Mouse (Mus musculus) liver, adult 2 months (tissue): Measurements from ENCODE around the gene Ints13. TPM values are rescaled to one million over a fixed set of nuclear protein-coding genes. Genes with fewer than 3 reads are reported as not detected.

Source experiments
- DNase-seq: peaks from one replicate; pipeline ENCODE4 v3.0.0-alpha.2; 2011; ENCODE audit warnings: low read depth, low spot score; ENCODE audit errors: extremely low read depth
- H3K27ac ChIP-seq: fragments of 200-500 bp; replicated peaks from 2 replicates; pipeline ENCODE4 v1.5.1; 2012; ENCODE audit warnings: low read depth, mild to moderate bottlenecking, control low read depth, inconsistent platforms, low read length; ENCODE audit not compliant: insufficient read depth
- H3K27me3 ChIP-seq: fragments of 200-500 bp; 2 replicates; pipeline ENCODE4 v1.6.1; 2012; ENCODE audit warnings: mild to moderate bottlenecking, moderate library complexity, low read length, inconsistent platforms; ENCODE audit not compliant: control insufficient read depth, insufficient read depth
- H3K36me3 ChIP-seq: fragments of 200-500 bp; 2 replicates; pipeline ENCODE4 v1.6.1; 2012; ENCODE audit warnings: low read length, inconsistent platforms; ENCODE audit not compliant: control insufficient read depth, insufficient read depth
- H3K4me1 ChIP-seq: fragments of 200-500 bp; 2 replicates; pipeline ENCODE4 v1.6.1; 2011; ENCODE audit warnings: low read length; ENCODE audit not compliant: control insufficient read depth, insufficient read depth
- H3K4me3 ChIP-seq: fragments of 200-500 bp; 2 replicates; pipeline ENCODE4 v1.5.1; 2011; ENCODE audit warnings: low read depth, mild to moderate bottlenecking, control low read depth, low read length, moderate library complexity; ENCODE audit not compliant: insufficient read depth
- H3K79me2 ChIP-seq: fragments of 200-500 bp; 2 replicates; pipeline ENCODE4 v1.6.1; 2012; ENCODE audit warnings: inconsistent platforms, mild to moderate bottlenecking, low read length, moderate library complexity; ENCODE audit not compliant: control insufficient read depth, insufficient read depth
- H3K9ac ChIP-seq: fragments of 200-500 bp; 2 replicates; pipeline ENCODE4 v1.6.1; 2012; ENCODE audit warnings: low read depth, mild to moderate bottlenecking, control low read depth, inconsistent platforms, low read length
- CTCF ChIP-seq: fragments of 200-500 bp; IDR thresholded peaks from 2 replicates; pipeline ENCODE4 v1.5.1; 2011; ENCODE audit warnings: low read depth, low read length, control low read depth
- POLR2A ChIP-seq: fragments of 200-500 bp; IDR thresholded peaks from 2 replicates; pipeline ENCODE4 v1.6.1; 2011; ENCODE audit warnings: low read length, control low read depth; ENCODE audit not compliant: insufficient read depth; ENCODE audit errors: extremely low read depth
- WGBS: fragments of 180-500 bp; shearing (Covaris S2); methylation state at CpG from one replicate; pipeline ENCODE4 v1.1.7; 2018; 5-methylcytosine and 5-hydroxymethylcytosine counted together
- polyA plus RNA-seq: library from polyadenylated mRNA; depleted of rRNA; stranded (reverse); fragments of >200 nt; gene quantifications from 2 replicates; pipeline ENCODE4 v1.2.3, GENCODE M21; 2012
- total RNA-seq: library from RNA; depleted of rRNA; stranded (reverse); fragments of >200 nt; gene quantifications from 2 replicates; pipeline ENCODE4 v1.2.3, GENCODE M21; 2014

The Ints13 gene
- total and polyA plus RNA-seq, 2 experiments = 5.6 to 26.2 TPM

DNA sequence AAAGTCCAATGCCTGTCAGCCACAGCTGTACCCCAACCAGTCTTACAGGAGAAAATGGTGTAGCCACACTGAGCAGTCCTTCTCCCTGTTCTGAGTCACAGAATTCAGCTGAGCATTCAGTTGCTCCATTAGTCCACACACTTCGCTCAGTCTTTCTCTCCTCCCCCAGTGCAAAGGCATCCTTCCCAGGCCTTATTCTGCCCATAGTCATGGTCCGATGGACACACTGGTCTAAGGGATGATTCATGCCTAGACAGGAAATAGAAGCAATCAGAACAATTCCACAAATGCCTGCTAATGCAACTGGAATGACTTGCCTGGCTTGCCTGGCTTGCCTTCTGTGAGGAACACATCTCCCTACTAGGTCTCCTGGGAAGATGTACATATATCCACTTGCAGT, 50.1 kb downstream of the Ints13 start:
- no peak overlapping the region for H3K9ac ChIP-seq
- 83% methylated on average over 2 of the region's 2 CpGs for WGBS
- no peak for DNase-seq
- no peaks in the 10 kb centered on the region for H3K79me2 ChIP-seq
- no peak for TF ChIP-seq CTCF
- no peak for TF ChIP-seq POLR2A
- H3K4me1 ChIP-seq = no peaks in the 10 kb centered on the region
- no peak overlapping the region for H3K4me3 ChIP-seq
- no peaks in the 10 kb centered on the region for H3K36me3 ChIP-seq
- no peak overlapping the region for H3K27ac ChIP-seq
- H3K27me3 ChIP-seq = no peaks in the 10 kb centered on the region

DNA sequence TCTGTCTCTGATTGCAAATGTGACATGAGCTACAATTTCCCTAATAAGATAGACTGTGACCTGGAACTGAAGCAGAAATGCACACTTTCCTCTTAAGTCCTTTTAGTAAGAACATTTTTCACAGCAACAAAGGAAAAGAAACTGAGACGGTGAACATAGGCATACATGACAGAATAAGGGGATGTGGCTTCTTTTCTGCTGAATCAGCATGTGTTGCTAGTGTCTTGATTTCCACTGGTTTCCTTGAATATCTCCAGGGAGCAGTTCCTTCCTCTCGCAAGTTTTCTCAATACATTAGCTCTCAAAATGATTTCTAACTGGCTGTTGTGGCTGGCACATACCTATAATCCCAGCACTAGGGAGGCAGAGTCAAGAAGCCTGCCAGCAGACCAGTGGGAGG, 52.1 kb downstream of the Ints13 start:
- no peaks in the 10 kb centered on the region for H3K4me1 ChIP-seq
- no peak overlapping the region for H3K4me3 ChIP-seq
- H3K36me3 ChIP-seq = no peaks in the 10 kb centered on the region
- H3K27me3 ChIP-seq = no peaks in the 10 kb centered on the region
- no peaks in the 10 kb centered on the region for H3K79me2 ChIP-seq
- H3K9ac ChIP-seq = no peak overlapping the region
- no peak for DNase-seq
- H3K27ac ChIP-seq = no peak overlapping the region
- no peak for TF ChIP-seq CTCF
- TF ChIP-seq POLR2A = no peak
- 86% methylated on average over 2 of the region's 2 CpGs for WGBS

DNA sequence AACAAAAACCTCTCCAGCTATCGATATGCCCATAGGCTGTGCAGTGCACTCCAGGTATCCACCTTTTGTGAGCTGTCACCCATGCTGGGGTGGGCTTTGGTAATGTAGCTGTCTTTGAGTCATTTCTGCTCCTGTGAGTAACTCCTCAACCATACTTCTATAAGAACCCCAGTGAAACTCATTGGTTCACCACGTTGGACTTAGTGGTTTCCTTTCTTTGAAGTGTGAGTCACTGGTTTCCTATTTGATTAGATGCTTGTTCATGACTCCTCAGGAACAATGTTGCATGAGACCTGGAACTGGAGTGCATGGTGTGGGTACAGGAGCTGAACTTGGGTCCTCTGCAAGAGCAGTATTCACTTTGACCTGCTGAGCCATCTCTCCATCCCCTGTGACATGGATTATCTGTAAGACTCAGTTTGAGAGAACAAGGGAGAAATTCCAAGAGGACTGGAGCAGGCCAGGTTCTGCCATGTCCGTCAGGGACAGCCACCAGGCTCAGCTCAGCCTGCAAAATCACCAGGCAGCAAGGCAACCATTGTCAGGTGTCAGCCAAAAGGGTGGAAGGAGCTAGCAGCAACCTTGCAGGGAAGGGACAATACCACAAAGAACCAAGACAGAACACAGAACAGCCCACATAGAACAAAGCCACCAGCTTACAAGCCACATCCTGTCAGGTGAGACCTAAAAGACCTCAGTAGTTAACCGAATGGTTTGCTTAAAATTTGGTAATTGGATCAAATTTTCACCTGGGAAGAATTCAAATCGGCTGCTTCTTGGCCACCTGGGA, 56.0 kb downstream of the Ints13 start:
- H3K9ac ChIP-seq = no peak overlapping the region
- H3K4me3 ChIP-seq = no peak overlapping the region
- 86% methylated on average over 5 of the region's 5 CpGs for WGBS
- no peak for DNase-seq
- H3K4me1 ChIP-seq = no peaks in the 10 kb centered on the region
- TF ChIP-seq CTCF (no peak), POLR2A (no peak)
- no peaks in the 10 kb centered on the region for H3K79me2 ChIP-seq
- H3K27ac ChIP-seq = no peak overlapping the region
- no peaks in the 10 kb centered on the region for H3K27me3 ChIP-seq
- no peaks in the 10 kb centered on the region for H3K36me3 ChIP-seq

DNA sequence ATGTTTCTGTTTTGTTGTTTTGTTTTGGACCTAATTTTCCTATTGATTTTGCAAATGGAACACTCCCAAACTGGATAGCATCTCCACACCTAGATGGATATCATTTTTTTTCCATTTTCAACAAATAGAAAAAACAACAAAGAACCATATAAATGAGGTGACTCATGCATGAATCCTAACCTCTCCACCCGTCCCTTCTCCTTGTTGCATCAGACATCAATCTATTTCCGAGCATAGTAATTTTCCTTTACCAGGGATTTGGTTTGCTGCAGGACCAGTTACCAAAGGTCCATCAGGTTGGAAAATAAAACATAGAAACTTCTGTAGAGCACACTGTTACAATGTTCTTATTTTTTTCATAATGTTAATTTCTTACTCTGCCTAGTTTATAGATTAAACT, 58.6 kb downstream of the Ints13 start:
- Histone ChIP-seq H3K27me3 (no peaks in the 10 kb centered on the region), H3K27ac (no peak overlapping the region), H3K9ac (no peak overlapping the region), H3K79me2 (no peaks in the 10 kb centered on the region), H3K4me1 (no peaks in the 10 kb centered on the region), H3K4me3 (no peak overlapping the region), H3K36me3 (no peaks in the 10 kb centered on the region)
- WGBS = 86% methylated on average over 2 of the region's 2 CpGs
- TF ChIP-seq POLR2A = no peak
- no peak for TF ChIP-seq CTCF
- no peak for DNase-seq

DNA sequence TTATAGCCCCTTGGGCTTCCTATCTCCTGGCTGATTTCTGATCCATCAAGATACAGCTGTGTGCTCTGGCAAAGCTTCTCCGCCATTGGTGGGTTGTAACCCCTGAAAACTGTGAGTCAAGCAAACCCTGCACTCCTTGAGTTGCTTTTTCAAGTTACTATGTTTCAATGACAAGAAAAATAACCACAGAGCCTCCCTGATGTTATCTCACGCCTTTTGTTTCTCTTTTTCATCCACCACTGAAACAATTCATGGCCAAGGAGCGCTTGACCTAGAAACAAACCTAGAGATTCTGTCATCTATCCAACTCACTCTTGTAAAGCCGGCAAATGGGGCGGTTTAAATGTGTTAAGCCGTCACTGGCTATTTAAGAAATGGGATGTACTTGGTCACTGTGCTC, 61.7 kb downstream of the Ints13 start:
- Histone ChIP-seq H3K79me2 (no peaks in the 10 kb centered on the region), H3K36me3 (no peaks in the 10 kb centered on the region), H3K27me3 (no peaks in the 10 kb centered on the region), H3K4me3 (no peak overlapping the region), H3K9ac (no peak overlapping the region), H3K27ac (no peak overlapping the region), H3K4me1 (no peaks in the 10 kb centered on the region)
- WGBS = 66% methylated on average over 6 of the region's 6 CpGs
- no peak for TF ChIP-seq POLR2A
- no peak for TF ChIP-seq CTCF
- DNase-seq = no peak

DNA sequence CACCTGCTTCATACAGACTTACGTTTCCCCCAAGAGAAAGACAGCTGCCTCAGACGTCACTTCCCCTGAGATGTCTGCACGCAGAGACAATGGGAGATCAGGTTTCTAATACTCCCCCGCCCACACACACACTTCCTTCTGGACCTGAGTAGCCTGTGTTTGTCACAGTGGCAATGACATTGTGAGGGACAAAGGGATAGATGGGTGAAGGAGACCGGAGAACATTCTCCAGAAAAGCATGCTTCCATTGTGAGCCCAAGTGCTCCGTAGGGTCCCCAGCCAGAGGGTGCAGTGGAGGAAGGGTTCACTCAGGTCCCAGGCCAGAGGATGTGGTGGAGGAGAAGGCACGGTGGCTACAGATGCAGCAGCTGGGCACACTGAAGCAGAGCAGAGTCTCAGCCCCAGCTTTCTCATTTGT, 63.1 kb downstream of the Ints13 start:
- Histone ChIP-seq H3K4me1 (no peaks in the 10 kb centered on the region), H3K4me3 (no peak overlapping the region), H3K27ac (no peak overlapping the region), H3K79me2 (no peaks in the 10 kb centered on the region), H3K27me3 (no peaks in the 10 kb centered on the region), H3K9ac (no peak overlapping the region), H3K36me3 (no peaks in the 10 kb centered on the region)
- TF ChIP-seq POLR2A = no peak
- TF ChIP-seq CTCF = no peak
- 72% methylated on average over 7 of the region's 7 CpGs for WGBS
- DNase-seq = no peak
